Mouse (Mus musculus): Measurements from ENCODE around the gene Atf2.
"Not testable (repeated sequence)": the region's sequence is repeated elsewhere in the genome, so short reads cannot be mapped to it uniquely, and the experiment has no call there.

The Atf2 gene

GRCm38 (mm10) chr2:73891701-73892463 lies 557 bp downstream of the Atf2 start:
- DNase-seq (ENCODE audit: low read depth in 2 of 2, low spot score in 2 of 2): peak in 1 of 2 experiments; percentile 15

GRCm38 (mm10) chr2:73885997-73886396 lies 6.4 kb downstream of the Atf2 start:
- DNase-seq (ENCODE audit: low read depth in 2 of 2, low spot score in 2 of 2): no peak

- DNase-seq (ENCODE audit: low read depth in 2 of 2, low spot score in 2 of 2): no peak
These were observed 14.5 kb downstream of the Atf2 start for GRCm38 (mm10) chr2:73877891-73878290.

- peak; percentile 80 to 89 for DNase-seq (ENCODE audit: low read depth in 2 of 2, low spot score in 2 of 2)
These were observed 24.5 kb downstream of the Atf2 start for GRCm38 (mm10) chr2:73867764-73868487.

GRCm38 (mm10) chr2:73860046-73860624 lies 32.3 kb downstream of the Atf2 start:
- no peak for DNase-seq (ENCODE audit: low read depth in 2 of 2, low spot score in 2 of 2)

- no peak for DNase-seq (ENCODE audit: low read depth in 2 of 2, low spot score in 2 of 2)
These were observed 35.1 kb downstream of the Atf2 start for GRCm38 (mm10) chr2:73857352-73857751.

- no peak for DNase-seq (ENCODE audit: low read depth in 2 of 2, low spot score in 2 of 2)
These were observed 36.2 kb downstream of the Atf2 start for GRCm38 (mm10) chr2:73856246-73856645.

GRCm38 (mm10) chr2:73834406-73835015 lies 57.9 kb downstream of the Atf2 start:
- DNase-seq (ENCODE audit: low read depth in 2 of 2, low spot score in 2 of 2): no peak

- no peak for DNase-seq (ENCODE audit: low read depth in 2 of 2, low spot score in 2 of 2)
These were observed 59.2 kb downstream of the Atf2 start for GRCm38 (mm10) chr2:73833284-73833683.

GRCm38 (mm10) chr2:73818742-73819141 lies 73.7 kb downstream of the Atf2 start:
- no peak for DNase-seq (ENCODE audit: low read depth in 2 of 2, low spot score in 2 of 2)

- no peak for DNase-seq (ENCODE audit: low read depth in 2 of 2, low spot score in 2 of 2)
These were observed 84.8 kb downstream of the Atf2 start for GRCm38 (mm10) chr2:73807609-73808008.

GRCm38 (mm10) chr2:73800127-73800526 lies 92.3 kb downstream of the Atf2 start:
- DNase-seq (ENCODE audit: low read depth in 2 of 2, low spot score in 2 of 2): not testable (repeated sequence)

GRCm38 (mm10) chr2:73798786-73799185 lies 93.7 kb downstream of the Atf2 start:
- no peak for DNase-seq (ENCODE audit: low read depth in 2 of 2, low spot score in 2 of 2)

GRCm38 (mm10) chr2:73798136-73798535 lies 94.3 kb downstream of the Atf2 start:
- no peak for DNase-seq (ENCODE audit: low read depth in 2 of 2, low spot score in 2 of 2)

GRCm38 (mm10) chr2:73791846-73792630 lies 100.4 kb downstream of the Atf2 start:
- DNase-seq (ENCODE audit: low read depth in 2 of 2, low spot score in 2 of 2): no peak

- no peak for DNase-seq (ENCODE audit: low read depth in 2 of 2, low spot score in 2 of 2)
These were observed 102.1 kb downstream of the Atf2 start for GRCm38 (mm10) chr2:73790332-73790731.

GRCm38 (mm10) chr2:73788395-73788794 lies 104.0 kb downstream of the Atf2 start:
- DNase-seq (ENCODE audit: low read depth in 2 of 2, low spot score in 2 of 2): no peak

GRCm38 (mm10) chr2:73782371-73782905 lies 110.0 kb downstream of the Atf2 start:
- no peak for DNase-seq (ENCODE audit: low read depth in 2 of 2, low spot score in 2 of 2)

GRCm38 (mm10) chr2:73780321-73781010 lies 112.0 kb downstream of the Atf2 start:
- no peak for DNase-seq (ENCODE audit: low read depth in 2 of 2, low spot score in 2 of 2)

GRCm38 (mm10) chr2:73779796-73780195 lies 112.6 kb downstream of the Atf2 start:
- DNase-seq (ENCODE audit: low read depth in 2 of 2, low spot score in 2 of 2): no peak
